Mouse (Mus musculus) C2C12 (cell line): Measurements from ENCODE around the gene Kat2a. TPM values are rescaled to one million over a fixed set of nuclear protein-coding genes. Genes with fewer than 3 reads are reported as not detected.

Experiments used
- H3K27me3 ChIP-seq: one replicate; pipeline ENCODE4 v1.6.1; 2011; ENCODE audit not compliant: control insufficient read depth, insufficient read depth, insufficient read length
- H3K36me3 ChIP-seq: one replicate; pipeline ENCODE4 v1.6.1; 2011; ENCODE audit not compliant: control insufficient read depth, insufficient read depth
- H3K4me3 ChIP-seq: one replicate; pipeline ENCODE4 v1.5.1; 2011; ENCODE audit warnings: mild to moderate bottlenecking, control low read depth; ENCODE audit not compliant: poor library complexity, insufficient read depth, severe bottlenecking
- H3K79me2 ChIP-seq: one replicate; pipeline ENCODE4 v1.6.1; 2011; ENCODE audit not compliant: control insufficient read depth, insufficient read depth
- H3K79me3 ChIP-seq: one replicate; pipeline ENCODE4 v1.6.1; 2011; ENCODE audit warnings: low read depth, control low read depth
- H3ac ChIP-seq: one replicate; pipeline ENCODE3; 2011; ENCODE audit warnings: low read depth; ENCODE audit not compliant: control insufficient read depth, insufficient read length
- CEBPB ChIP-seq: IDR thresholded peaks from one replicate; pipeline ENCODE4 v1.6.1; 2011; ENCODE audit warnings: low read depth, mild to moderate bottlenecking, control low read depth, moderate library complexity
- CTCF ChIP-seq: IDR thresholded peaks from one replicate; pipeline ENCODE4 v1.5.1; 2011; ENCODE audit not compliant: control insufficient read depth, insufficient read depth, insufficient read length
- FOSL1 ChIP-seq: IDR thresholded peaks from one replicate; pipeline ENCODE4 v1.8.0; 2011; ENCODE audit warnings: mild to moderate bottlenecking, low read length; ENCODE audit not compliant: poor library complexity, insufficient read depth, severe bottlenecking
- MAX ChIP-seq: IDR thresholded peaks from one replicate; pipeline ENCODE4 v1.6.1; 2011; ENCODE audit warnings: mild to moderate bottlenecking, control low read depth
- MYOD1 ChIP-seq: IDR thresholded peaks from one replicate; pipeline ENCODE4 v1.6.1; 2011; ENCODE audit warnings: low read depth; ENCODE audit not compliant: control insufficient read depth, insufficient read length
- MYOG ChIP-seq: IDR thresholded peaks from one replicate; pipeline ENCODE4 v1.6.1; 2011; ENCODE audit not compliant: control insufficient read depth, insufficient read length; ENCODE audit errors: extremely low read depth
- USF1 ChIP-seq: IDR thresholded peaks from one replicate; pipeline ENCODE4 v1.6.1; 2011; ENCODE audit warnings: low read depth, mild to moderate bottlenecking, control low read depth, moderate library complexity
- polyA plus RNA-seq: library from polyadenylated mRNA; unstranded; fragments of >200 nt; fragmentation: generic; extraction: Trizol; gene quantifications from one replicate; pipeline ENCODE4 v1.2.1, GENCODE M21; 2012; ENCODE audit warnings: missing spikeins

The Kat2a gene
- polyA plus RNA-seq, 1 experiment: 50.3 TPM

DNA sequence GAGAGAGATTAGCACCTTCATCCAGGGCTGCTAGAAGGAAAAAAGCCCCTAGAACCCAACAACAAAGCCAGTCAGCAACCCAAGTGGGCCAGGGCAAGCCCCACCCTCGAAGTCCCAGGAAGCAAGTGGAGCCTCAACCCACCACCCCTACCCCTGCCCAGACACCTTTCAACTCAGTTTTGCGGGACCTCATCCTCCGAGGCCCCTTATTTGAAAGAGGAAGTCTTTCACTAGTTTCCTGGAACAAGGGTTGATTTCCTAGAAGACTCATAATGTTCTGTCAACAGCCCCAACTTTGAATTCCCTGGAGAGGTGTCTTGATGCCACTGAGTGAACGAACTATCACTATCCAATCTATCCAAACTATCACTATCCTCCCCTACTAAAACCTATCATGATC, 17.7 kb upstream of the Kat2a start:
- TF ChIP-seq MYOG (no peak), CTCF (no peak), MAX (no peak), USF1 (no peak), MYOD1 (no peak), CEBPB (no peak)
- Histone ChIP-seq H3K79me2 (peaks cover 100% of the 10 kb centered on the region), H3K79me3 (peaks cover 70% of the 10 kb centered on the region), H3K36me3 (peaks cover 42% of the 10 kb centered on the region), H3K4me3 (no peak overlapping the region), H3ac (no peak overlapping the region), H3K27me3 (no peaks in the 10 kb centered on the region)

DNA sequence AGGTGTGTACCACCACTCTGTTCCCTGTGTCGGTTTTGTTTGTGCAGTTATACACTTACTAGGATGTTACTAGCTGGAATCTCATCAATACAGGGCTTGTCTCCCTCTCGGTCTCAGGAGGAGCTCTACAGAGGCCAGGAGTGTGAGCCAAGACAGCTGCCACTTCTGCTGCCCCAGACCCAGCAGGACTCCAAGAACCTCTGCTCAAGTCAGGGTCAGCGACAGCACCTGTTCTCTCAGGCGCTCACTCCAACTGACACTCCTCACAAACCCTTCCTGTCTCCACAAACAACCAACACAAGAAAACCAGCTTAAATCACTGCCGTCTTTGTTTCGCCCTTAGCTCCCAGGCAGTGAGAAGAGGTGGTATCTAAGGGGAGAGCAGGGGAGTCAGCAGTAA, 16.3 kb upstream of the Kat2a start:
- peaks cover 41% of the 10 kb centered on the region for H3K36me3 ChIP-seq
- no peak overlapping the region for H3K4me3 ChIP-seq
- no peaks in the 10 kb centered on the region for H3K27me3 ChIP-seq
- peaks cover 66% of the 10 kb centered on the region for H3K79me3 ChIP-seq
- TF ChIP-seq CTCF (no peak), USF1 (no peak), MYOG (no peak), CEBPB (no peak), MAX (no peak), MYOD1 (no peak), FOSL1 (no peak)
- peaks cover 100% of the 10 kb centered on the region for H3K79me2 ChIP-seq
- H3ac ChIP-seq: no peak overlapping the region

- peaks cover 32% of the 10 kb centered on the region for H3K36me3 ChIP-seq
- H3K27me3 ChIP-seq: no peaks in the 10 kb centered on the region
- no peak overlapping the region for H3ac ChIP-seq
- TF ChIP-seq MYOD1: no peak
- no peak for TF ChIP-seq CEBPB
- no peak for TF ChIP-seq CTCF
- TF ChIP-seq USF1: no peak
- no peak for TF ChIP-seq FOSL1
- TF ChIP-seq MYOG: no peak
- H3K79me2 ChIP-seq: peaks cover 100% of the 10 kb centered on the region
- no peak overlapping the region for H3K4me3 ChIP-seq
- H3K79me3 ChIP-seq: peaks cover 65% of the 10 kb centered on the region
Observed at GRCm38 (mm10) chr11:100727201-100727600, 14.9 kb upstream of the Kat2a start.

GRCm38 (mm10) chr11:100724919-100725512, 12.8 kb upstream of the Kat2a start:
- H3K27me3 ChIP-seq: no peaks in the 10 kb centered on the region
- peaks cover 58% of the 10 kb centered on the region for H3K79me3 ChIP-seq
- H3K4me3 ChIP-seq: no peak overlapping the region
- no peak overlapping the region for H3ac ChIP-seq
- peaks cover 100% of the 10 kb centered on the region for H3K79me2 ChIP-seq
- H3K36me3 ChIP-seq: peaks cover 32% of the 10 kb centered on the region
- TF ChIP-seq FOSL1 (no peak), CEBPB (no peak), USF1 (no peak), CTCF (no peak), MAX (no peak), MYOG (no peak), MYOD1 (no peak)

GRCm38 (mm10) chr11:100722493-100723028, 10.3 kb upstream of the Kat2a start:
- no peak for TF ChIP-seq CTCF
- TF ChIP-seq FOSL1: no peak
- TF ChIP-seq USF1: no peak
- TF ChIP-seq CEBPB: no peak
- no peak for TF ChIP-seq MYOD1
- no peak for TF ChIP-seq MAX
- no peak for TF ChIP-seq MYOG
- Histone ChIP-seq H3K27me3 (no peaks in the 10 kb centered on the region), H3K79me3 (peaks cover 48% of the 10 kb centered on the region), H3K79me2 (peaks cover 86% of the 10 kb centered on the region), H3ac (no peak overlapping the region), H3K4me3 (no peak overlapping the region), H3K36me3 (peaks cover 37% of the 10 kb centered on the region)
